Mouse (Mus musculus) right cerebral cortex, postnatal 36 days (tissue): ENCODE data around the gene Gse1.
A peak's percentile ranks its signal among the peaks of the same experiment; 100 is the strongest.

Experiments used
- DNase-seq, 2 experiments: peaks; one replicate each; pipeline ENCODE4 v3.0.0; 2022; ENCODE audit warnings: low spot score in 2 of 2, mixed read lengths in 1 of 2

Gene Gse1

DNA sequence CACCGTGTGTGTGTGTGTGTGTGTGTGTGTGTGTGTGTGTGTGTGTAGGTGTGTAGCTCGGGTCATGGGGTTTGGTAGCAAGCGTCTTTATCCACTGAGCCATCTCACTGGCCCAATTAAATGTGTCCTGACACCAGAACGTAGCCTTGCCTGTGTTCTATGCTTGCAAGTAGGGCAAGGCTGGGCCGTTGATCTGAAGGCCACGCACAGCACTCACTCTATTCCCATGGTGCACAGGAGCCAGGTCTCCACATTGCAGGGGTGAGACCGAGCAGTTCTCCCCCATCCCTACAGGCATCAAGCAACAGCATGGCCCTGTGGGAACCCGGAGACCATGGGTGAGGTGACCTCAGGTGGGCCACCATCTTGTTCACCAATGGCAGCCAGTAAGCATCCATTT, 194.0 kb downstream of the Gse1 start:
- DNase-seq, result no peak

DNA sequence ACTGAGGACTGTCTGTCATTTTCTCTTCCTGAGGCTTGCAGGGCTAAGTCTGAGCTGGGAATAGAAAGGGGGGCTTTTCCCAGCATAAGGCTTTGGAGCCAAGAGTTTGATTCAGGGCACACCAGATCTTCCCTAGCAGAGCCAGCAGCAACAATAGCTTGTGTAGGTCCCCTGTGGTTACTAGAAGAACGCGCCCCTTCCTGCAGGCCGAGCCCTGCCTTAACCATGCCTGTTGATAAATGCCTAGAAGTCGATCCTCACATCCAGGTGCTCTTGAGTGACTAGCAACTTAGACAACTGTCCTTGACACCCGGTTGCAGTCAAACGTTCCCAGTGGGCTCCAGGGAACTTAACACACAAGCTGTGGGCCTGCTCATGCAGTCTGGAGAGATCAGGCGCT, 195.3 kb downstream of the Gse1 start:
- no peak for DNase-seq

DNA sequence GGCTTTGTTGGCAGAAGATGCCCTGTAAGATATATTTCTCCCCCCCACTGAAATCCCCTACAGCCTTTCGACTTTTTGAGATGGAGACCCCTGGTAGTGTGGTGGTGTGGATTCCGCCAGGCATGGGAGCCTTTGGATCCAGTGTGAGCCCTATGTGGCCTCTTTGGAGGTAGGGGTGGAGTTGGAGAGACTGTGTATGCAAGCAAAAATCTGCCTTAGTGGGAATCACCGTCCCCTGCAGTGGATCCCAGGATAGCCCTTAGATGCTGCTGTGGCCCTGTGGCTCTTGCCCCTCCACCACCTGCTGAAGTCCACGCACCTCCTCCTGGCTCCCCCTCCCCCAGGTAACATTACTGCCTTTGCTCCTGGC, 196.6 kb downstream of the Gse1 start:
- DNase-seq, result no peak

DNA sequence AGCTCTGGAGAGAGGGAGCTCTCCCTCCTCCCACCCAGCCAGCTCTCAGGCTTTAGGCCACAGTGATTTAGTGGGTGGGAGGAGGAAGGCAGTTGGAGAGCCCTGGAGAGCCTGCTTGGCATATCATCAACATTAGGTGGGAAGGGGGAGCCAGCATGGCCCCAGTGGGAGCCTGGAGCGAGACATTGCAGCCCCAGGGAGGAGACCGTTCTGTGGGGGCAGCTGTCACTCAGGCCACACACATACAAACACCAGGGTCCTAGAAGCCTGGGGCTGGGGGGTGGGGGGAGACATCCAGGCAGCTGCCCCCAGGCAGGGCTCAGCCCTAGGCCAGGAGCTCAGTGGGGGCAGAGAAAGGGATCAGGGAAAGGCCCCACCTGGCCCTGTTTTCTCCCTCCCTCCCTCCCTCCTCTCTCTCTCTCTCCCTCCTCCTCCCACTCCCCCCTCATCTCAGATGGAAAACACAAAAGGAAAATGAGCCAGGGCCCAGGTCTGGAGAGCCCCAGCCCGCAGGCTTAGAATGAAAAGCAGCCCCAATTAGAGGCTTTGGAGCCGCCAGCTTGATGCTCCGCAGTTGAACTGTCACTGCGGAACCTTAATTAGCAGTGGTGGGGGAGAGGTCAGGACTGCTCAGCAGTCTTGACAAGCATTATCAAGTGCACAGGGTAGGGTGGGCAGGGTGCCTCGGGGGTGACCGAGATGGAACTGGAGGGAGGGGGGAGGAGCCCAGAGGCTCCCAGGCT, 197.1 kb downstream of the Gse1 start:
- DNase-seq, result no peak

DNA sequence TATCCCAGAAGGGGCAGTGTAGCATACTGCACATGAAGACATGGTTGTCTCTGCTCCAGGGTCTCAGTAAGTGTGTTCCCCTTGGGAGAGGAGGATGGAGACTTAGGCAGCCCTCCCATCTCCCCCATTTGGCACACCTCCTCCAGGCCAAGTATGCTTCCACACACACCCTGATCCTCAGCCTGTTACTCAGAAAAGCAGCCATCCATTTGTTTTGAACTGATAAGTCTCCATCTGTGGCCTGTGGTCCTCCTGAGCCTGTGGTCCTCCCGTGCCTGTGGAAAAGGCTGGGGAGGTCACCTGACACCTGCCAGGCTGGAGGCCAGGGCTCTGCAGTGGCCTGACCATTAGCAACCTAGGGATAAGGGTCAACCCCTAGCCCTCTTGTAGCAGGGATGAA, 197.8 kb downstream of the Gse1 start:
- DNase-seq, result no peak

DNA sequence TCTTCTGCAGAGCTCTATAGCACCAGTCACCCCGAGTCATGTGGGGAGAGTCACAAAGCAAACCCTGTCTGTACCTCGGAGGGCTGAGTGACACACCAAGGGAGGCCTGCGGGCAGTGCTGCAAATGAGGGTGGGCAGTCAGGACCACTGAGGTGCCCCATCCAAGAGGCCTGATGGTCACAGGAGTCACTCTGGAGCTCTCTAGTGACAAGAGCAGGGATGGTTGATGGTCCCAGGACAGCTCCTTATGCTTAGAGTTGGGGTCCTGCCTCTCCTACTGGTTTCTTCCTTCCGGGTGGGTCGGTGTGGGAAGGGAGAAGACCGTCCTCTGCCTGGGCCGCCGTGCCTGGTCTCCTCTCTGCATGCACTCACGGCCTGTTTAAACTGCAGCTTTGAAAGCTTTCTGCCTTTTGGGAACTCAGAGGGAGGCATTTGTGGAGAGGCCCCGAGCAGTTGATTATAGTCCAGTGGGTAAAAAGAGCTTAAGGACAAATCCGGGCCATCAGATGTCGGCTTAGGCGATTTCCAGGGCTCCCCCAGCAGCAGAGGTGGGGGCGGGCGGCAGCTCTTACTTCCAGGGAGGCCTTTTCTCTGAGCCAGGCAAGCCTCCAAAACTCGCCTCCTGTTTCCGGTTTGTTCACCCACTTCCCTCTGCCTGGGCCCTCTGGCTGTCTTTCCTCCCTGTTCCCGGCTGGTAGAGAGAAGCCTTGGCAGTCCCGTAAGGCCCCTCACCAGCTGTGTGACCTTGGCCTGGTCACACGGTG, 198.5 kb downstream of the Gse1 start:
- DNase-seq, result peak; percentile 69 to 82

DNA sequence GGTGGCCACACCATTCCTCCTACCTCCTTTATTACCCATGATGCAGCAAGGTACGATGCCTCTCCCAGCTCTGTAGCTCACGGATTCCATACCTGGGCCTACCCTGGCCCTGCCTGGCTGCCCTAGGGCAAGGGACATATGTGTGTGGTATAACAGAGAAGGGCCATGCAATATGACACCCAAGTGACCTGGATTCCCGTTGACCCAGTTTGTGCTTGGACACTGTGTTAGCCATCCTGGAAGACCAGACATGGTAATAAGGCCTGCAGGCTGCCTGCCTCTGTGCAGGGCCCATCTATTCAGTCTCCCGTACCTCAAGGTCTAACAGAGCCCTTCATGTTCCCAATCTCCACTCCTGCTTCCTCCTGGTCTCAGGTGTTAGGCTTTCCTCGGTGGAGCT, 200.2 kb downstream of the Gse1 start:
- DNase-seq, result no peak

DNA sequence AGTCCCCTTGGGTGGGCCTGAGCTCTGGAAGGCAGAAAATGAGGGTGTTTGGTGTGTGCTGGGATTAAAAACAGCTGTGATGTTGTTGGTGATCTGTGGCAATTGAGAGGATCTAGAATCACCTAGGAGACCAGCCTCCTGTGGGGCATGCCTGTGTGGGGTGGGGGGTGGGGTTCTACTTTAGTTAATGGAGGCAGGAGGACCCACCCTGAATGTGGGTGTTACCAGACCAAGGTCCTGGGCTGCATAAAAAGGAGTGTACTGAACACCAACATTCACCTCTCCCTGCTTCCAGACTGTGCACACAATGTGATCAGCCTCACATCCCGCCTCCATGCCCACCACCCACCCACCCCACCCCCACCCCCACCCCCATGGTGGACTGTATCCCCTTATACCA, 200.9 kb downstream of the Gse1 start:
- no peak for DNase-seq

DNA sequence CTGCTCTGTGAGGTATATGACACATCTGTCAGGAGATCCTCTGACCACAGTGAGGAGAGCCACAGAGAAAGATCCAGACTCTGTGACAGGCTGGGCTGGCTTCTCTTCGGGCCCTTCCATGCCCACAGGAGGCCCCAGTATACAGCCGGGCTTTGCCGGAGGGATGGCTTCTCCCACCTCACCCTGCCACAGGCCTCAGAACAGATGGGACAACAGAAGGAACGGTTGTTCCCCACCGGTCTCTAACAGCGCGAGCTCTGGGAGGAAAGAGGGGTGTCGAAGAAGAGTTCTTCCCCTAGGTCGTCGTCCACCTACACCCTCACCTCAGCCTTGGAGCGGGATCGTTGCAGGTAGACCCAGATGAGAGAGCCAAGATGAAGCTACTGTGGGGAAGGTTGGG, 202.8 kb downstream of the Gse1 start:
- no peak for DNase-seq

DNA sequence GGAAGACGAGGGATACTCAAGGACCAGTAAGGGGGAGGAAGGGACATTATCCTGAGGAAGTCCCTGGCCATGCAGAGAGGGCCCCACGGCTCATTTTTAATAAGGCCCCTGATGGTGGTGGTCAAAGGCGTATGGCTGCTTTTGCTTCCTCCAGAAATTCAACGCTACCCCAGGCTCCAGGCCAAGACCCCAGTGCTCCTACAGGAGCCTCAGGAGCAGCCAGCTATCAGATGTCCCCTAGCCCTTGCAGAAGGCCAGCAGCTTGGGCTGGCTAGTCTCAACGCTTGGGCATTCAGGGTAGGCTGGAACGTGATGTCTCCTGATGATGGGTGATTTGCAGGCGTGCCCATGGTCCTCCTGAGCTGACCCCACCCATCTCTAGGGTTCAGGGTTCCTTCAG, 204.2 kb downstream of the Gse1 start:
- DNase-seq, result no peak

DNA sequence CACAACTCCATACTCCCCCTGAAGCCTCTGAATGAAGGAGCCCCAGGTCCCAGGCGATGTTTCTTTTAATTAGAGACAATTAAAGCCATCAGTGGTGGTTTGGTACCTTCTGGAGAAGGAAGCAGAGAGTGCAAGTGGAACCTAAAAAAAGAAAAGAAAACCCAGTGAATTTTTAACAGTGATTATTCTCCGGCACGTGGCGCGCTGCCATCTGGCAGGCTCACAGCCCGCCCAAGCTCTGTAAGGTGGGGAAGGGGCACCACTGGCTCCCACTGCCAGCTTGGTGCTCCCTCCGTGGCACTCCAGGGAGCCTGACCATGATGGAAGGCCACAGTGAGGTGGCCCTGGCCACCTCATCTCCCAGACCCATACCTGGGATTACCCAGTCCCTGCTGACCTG, 204.9 kb downstream of the Gse1 start:
- DNase-seq, result no peak

DNA sequence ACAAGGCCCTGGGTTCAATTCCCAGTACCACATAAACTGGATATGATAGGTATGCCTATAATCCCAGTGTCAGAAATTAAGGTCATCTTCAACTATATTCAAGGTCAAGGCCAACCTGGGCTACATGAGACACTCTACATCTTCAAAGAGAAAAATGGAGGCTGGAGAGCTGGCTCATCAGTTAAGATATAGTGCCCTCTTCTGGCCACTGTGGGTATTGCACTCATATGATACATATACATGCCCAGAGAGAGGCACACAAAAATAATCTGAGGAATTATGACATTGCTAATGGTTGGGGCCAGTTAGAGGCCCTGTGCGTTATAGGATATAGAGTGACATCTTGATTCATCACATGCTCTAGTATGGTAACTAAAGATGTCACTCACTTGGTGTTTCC, 205.5 kb downstream of the Gse1 start:
- DNase-seq, result no peak

DNA sequence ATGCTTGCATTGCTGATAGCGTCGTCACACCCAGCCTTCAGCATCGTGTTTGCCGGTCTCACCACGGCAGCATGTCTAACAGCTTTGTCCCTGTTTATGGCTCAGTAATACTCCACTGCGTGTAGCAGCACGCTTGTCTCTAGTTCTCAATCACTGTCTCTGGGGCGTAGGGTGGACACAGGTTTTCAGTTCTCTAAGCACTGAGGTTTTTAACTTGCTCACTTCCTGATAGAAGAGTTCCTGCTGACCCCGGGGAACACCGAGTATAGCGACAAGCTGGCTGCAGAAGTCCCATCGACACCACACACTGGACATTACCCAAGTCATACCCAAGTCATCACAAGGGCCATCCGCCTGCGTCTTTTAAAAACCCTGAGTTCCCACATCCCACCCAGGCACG, 207.5 kb downstream of the Gse1 start:
- DNase-seq, result no peak

DNA sequence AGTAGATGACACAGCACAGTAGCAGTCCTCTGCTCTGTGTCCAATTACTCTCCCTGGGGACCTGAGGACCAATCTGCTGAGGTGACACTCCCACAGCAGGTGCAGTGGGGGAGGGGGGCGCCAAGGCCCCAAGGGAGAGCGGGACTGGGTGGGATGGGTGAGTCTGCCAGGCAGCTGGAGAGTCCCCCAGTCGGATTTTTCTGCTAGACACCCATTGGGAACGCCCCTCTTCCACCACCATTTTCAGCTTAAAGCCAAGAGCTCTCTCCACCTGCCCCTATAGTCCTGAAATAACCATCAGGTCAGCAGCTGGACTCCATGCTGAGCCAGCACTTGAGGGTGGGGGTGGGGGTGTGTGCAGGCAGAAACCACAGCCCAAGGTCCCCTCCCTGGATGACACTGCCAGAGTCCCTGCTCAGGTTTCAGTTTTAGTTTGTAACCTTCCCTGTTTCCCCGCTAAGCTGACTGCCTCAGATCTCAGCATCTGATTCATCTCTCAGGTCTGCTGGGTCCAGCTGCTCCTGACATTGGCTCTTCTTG, 208.3 kb downstream of the Gse1 start:
- DNase-seq, result no peak

DNA sequence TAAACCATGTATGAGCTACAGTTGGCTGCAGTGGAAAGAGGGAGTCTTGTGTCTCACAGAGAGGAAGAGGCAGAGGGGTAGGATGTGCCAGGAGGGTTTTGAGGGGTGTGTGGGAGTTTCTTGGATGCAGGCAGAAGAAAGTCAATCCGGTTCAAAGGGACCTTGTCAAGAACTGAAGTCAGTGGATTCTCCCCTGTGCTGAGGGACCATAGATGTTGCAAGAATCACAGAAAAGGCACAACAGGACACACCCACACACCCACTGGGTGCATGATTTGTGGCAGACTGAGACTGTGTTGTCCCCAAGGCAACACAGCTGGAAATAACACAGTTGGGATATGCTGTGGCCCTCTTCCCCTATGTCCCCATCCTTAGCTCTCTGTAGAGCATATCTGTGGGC, 209.0 kb downstream of the Gse1 start:
- peak in 1 of 2 experiments; percentile 48 for DNase-seq

DNA sequence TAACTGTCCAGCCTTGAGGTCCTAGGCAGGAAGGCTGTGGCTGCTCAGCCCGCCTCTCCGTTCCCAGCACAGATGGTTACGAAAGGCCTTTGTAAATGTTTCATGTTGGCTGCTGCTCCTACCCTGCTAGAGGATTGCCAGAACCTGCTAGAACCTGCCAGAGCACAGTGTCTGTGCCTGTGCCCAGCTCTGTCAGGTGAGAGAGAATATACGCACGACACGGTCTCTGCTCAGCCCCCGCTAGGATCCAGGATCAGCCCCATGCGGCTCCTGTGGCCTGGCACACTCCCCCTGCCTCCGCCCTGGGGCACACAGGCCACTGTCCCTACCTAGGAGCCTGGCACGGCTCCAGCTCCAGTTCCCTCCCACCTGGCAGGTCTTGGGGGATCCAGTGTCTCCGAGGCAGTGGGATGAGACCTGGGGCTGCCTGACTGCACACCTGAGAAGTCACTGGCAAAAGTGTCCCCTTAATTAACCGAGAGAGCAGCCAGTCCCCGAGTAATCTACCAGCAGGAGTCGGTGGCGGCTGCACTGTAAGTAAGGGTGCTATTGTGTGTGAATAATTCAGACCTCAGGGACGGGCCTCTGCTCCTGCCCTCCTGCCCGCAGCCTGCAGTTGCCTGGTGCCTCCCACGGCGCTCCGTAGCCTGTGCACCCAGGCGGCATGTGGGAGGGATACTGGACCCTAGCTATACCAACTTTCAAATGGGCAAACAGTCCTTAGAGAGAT, 209.6 kb downstream of the Gse1 start:
- peak; percentile 62 to 76 for DNase-seq

DNA sequence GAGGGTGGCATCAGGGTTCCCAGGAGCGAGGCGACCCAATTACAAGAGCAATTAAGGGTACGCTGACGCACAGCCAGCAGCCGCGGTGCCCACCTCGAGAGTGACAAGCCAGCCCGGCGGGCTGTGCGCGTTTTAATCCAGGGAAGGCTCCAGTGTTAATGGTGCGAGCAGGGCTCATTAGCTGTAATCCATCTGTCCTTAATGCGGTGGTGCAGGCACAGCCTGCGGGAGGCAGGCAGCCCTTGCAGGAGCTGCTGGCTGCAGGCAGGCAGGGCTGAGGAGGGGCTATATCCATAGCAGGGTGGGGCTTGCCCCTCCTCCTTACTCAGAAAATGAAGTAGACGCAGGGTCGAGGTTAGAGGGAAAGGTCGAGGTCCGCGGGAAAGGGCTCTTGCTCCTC, 211.1 kb downstream of the Gse1 start:
- no peak for DNase-seq

DNA sequence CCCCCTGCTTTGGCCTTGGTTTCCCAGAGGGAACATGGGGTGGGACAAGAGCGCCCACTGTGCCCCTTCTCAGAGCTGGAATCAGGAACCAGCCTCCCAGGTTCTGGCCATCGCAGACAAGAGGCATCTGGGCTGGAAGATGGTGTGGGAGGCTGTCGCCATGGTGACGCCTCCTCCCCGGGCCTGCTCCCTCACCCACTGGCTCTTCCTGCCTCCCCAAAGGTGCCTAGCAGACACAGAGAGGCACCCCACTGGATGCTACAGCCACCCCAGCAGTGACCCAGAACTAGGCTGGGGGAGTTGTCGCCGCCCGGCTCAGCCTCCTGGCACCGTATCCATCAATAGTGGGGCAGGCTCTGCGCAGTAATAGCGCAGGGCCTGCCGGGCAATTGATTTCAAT, 212.5 kb downstream of the Gse1 start:
- peak; percentile 57 to 63 for DNase-seq

DNA sequence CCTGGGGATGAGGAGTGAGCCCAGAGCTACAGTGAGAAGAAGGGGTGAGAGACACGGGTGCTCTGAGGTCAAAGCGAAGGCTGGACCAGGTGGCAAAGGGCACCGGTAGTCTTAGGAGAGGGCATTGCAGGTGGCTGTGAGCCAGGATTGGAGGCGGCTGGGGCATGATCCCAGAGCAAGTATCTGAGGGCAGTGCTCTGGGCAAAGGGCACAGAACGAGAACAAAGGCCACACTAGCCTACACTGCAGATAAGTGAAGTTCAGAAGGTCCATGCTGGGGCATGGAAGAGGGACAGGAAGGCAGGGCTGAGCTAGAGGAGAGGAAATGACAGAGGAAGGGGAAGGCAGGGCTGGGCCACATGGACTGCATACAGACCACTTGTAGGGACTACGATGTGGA, 213.4 kb downstream of the Gse1 start:
- DNase-seq, result no peak

DNA sequence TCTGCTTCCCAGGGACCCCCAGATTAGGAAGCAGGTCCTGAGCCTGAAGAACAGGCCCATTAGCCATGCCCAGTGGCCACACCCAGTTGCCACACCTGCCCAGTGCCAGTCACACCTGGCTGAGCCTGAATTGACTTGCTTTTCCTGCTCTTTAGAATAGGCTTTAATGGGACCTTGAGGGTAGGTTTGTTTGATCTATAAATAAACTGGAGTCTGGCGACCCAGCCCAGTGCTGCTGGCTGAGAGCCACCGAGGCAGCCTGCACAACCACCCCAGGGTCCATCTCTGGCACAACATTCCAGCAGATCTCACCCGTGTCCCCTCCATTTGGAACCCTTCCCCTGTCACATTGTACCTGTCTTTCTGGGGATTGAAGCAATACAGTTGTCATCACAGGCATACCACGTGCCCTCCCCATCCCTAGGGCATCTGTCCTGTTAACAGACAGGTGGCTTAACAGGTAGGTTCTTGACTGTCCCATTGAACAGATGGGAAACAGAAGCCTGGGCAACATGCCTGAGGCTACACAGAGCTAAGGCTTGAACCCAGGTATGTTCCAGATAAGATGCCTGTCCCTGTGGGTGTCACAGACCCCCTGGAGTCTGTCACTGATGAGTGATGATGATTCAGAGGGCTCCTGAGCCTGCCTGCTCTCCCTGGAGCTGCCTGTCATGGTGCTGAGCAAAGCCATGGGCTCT, 214.2 kb downstream of the Gse1 start:
- DNase-seq, result no peak

DNA sequence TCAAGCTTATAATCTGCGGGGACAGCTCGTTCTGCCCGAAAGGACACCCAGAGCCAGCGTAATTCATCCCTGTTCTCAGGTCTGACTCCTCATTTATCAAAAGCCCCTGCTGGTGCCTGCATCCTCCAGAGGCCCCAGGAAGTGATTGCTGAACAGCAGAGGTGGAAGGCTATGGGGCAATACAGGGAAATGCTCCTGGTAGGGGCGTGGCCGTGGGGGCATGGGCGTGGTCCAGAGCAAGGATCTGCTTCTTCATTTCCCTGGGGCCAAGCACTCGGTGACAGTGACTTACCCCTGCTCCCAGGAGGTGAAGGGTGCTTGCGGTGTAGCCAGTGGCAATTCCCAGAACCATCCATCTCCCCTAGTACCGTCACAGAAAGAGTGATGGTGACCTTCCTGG, 217.0 kb downstream of the Gse1 start:
- DNase-seq, result no peak

DNA sequence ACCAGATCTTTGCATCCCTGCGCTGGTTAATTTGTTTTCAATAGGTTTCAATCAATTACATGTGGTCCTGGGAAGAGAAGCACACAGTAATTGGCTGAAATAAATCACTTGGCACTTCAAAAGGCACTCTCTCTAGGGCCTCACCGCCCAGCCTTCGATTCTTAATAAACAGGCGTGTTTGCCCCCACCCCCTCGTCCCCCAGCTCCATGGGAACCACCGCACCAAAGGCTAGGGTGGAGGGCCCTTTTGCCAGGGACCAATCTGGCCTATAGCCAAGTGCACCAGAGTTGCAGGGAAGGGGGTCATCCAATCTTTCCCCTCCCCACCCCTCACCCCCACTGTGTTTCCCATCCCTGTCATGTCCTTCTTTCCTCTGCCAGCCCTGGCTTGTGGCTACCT, 219.9 kb downstream of the Gse1 start:
- DNase-seq, result no peak
